Mouse (Mus musculus) CD4-positive helper T cell, adult 2 months (primary cell): ENCODE results near the gene Fam166a.

Source experiments
- DNase-seq: peaks from one replicate; pipeline ENCODE4 v3.0.0-alpha.2; 2012; ENCODE audit warnings: low read depth, missing footprints, low spot score

The Fam166a gene

GRCm38 (mm10) chr2:25185625-25186574 is 32.6 kb upstream of the Fam166a start:
- DNase-seq, result peak; percentile 68

- no peak for DNase-seq
These were observed 32.0 kb upstream of the Fam166a start for GRCm38 (mm10) chr2:25186575-25186930.

GRCm38 (mm10) chr2:25187841-25188240 is 30.7 kb upstream of the Fam166a start:
- no peak for DNase-seq

GRCm38 (mm10) chr2:25193330-25193770 is 25.2 kb upstream of the Fam166a start:
- DNase-seq, result peak; percentile 88

- DNase-seq, result no peak
These were observed 24.5 kb upstream of the Fam166a start for GRCm38 (mm10) chr2:25194006-25194405.

GRCm38 (mm10) chr2:25194486-25195171 is 23.9 kb upstream of the Fam166a start:
- peak; percentile 55 for DNase-seq

- peak; percentile 83 for DNase-seq
These were observed 23.1 kb upstream of the Fam166a start for GRCm38 (mm10) chr2:25195211-25196156.

GRCm38 (mm10) chr2:25196172-25196954 is 22.2 kb upstream of the Fam166a start, which contains the start of gene Tor4a:
Gene Tor4a (minus strand): TSS chr2:25196886.
- DNase-seq, result peak; percentile 88

GRCm38 (mm10) chr2:25197191-25197590 is 21.4 kb upstream of the Fam166a start:
- no peak for DNase-seq

GRCm38 (mm10) chr2:25197946-25198345 is 20.6 kb upstream of the Fam166a start:
- no peak for DNase-seq

GRCm38 (mm10) chr2:25200631-25201030 is 17.9 kb upstream of the Fam166a start:
- DNase-seq, result no peak

GRCm38 (mm10) chr2:25203631-25204214 is 14.8 kb upstream of the Fam166a start:
- no peak for DNase-seq

GRCm38 (mm10) chr2:25207593-25207992 is 11.0 kb upstream of the Fam166a start:
- no peak for DNase-seq

GRCm38 (mm10) chr2:25210686-25211085 is 7.9 kb upstream of the Fam166a start:
- DNase-seq, result no peak

GRCm38 (mm10) chr2:25211121-25211670 is 7.3 kb upstream of the Fam166a start, which contains the start of gene Nelfb:
Gene Nelfb (minus strand): TSS chr2:25211489.
- peak; percentile 90 for DNase-seq

GRCm38 (mm10) chr2:25213266-25213865 is 5.2 kb upstream of the Fam166a start:
- no peak for DNase-seq

- no peak for DNase-seq
These were observed 4.1 kb upstream of the Fam166a start, which contains the start of gene Stpg3 for GRCm38 (mm10) chr2:25214444-25214843. Gene Stpg3 (minus strand): TSS chr2:25214637.

- no peak for DNase-seq
These were observed 879 bp upstream of the Fam166a start for GRCm38 (mm10) chr2:25217666-25218065.

GRCm38 (mm10) chr2:25221331-25221772 is 2.8 kb downstream of the Fam166a start:
- DNase-seq, result no peak
